Mouse (Mus musculus) liver, embryonic 14.5 days (tissue): ENCODE measurements around the gene Ncoa6.
A peak's percentile ranks its signal among the peaks of the same experiment; 100 is the strongest.

Experiments used
- CTCF ChIP-seq: IDR thresholded peaks from 2 replicates; pipeline ENCODE4 v1.5.1; 2016; ENCODE audit warnings: antibody characterized with exemption, low read depth, control low read depth
- EP300 ChIP-seq: IDR thresholded peaks from 2 replicates; pipeline ENCODE4 v1.6.1; 2016; ENCODE audit warnings: antibody characterized with exemption, low read depth

DNA sequence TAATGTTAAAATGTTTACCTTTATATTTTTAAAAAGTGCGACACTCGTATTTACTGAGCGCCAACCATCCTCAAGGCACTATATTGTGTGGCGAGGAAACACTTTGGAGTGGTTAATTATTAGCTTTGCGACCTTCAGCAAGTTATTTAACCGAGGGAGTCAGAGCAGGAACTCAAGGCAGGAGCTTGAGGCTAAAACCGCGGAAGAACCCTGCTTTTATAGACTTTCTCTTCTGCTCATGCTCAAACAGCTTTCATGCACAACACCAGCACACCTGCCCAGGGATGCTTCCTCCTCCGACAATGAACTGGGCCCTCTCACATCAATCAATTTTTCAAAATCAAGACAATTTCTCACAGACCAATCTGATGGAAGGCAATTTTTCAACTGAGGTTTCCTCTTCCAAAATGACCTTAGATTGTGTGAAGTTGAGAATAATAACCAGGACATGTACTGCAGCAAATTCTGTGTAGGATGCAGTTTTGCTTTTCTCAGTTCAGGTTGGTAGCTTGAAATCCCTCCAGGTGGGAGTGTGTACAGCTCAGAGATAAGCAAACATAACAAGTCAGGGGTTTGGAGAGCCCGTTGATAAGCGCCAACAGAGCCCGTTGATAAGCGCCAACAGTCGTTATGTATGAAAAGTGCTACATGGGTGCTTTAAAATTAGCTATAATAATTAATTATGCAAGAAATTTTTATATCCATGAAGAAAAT is 115.9 kb downstream of the Ncoa6 start:
- TF ChIP-seq EP300 = peak; percentile 38; the same call in 1 of the 2 replicates
- TF ChIP-seq CTCF = no peak
